Mouse (Mus musculus) right cerebral cortex, postnatal 4 days (tissue): ENCODE measurements at regions not wholly inside any gene's neighbourhood (a gene's known extent, or its start where the extent isn't known, plus 50 kb on each side); places are given as distances from the start of the nearest gene placed in this dataset.
A peak's percentile ranks its signal among the peaks of the same experiment; 100 is the strongest.

Source experiments
- DNase-seq: peaks from one replicate; pipeline ENCODE4 v3.0.0-alpha.2; 2022

DNA sequence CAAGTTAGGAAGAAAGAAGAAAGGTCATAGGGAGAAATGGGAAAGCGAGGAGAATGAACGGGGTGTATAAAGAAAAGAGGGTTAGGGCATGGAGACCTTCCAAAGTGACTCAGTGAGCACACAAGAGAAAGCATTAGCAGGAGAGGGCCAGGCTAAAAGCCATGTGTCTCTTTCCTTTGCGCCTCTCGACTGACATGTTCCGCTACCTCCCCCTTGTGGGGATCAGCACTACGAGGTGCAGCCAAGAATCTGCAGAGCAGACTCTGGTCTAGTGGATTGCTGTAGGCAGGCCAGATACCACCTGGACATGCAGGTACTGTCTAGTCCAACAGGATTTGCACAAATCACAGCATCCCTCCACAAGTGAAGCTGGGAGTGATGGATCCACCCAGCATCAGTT is 54.0 kb downstream of the Kcna5 start:
- no peak for DNase-seq

DNA sequence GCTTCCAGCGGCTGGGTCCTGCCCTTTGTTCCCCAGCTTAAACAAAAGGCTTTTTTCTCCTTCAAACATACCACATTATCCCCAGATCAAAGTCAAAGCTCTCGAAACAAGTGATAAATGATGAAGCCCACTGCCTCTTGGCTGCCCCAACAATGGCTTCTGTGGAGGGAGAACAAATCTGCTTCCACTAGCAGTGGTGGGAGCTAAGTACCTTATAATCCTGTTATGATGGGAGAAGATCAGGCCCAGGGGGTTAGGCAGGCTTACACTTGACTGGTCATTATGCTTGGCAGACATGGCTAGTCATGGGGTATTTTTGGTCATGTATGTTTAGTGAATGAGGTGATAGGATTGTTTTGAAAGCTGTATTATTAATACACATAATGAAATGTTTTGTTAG is 57.7 kb downstream of the Kcna5 start:
- no peak for DNase-seq

DNA sequence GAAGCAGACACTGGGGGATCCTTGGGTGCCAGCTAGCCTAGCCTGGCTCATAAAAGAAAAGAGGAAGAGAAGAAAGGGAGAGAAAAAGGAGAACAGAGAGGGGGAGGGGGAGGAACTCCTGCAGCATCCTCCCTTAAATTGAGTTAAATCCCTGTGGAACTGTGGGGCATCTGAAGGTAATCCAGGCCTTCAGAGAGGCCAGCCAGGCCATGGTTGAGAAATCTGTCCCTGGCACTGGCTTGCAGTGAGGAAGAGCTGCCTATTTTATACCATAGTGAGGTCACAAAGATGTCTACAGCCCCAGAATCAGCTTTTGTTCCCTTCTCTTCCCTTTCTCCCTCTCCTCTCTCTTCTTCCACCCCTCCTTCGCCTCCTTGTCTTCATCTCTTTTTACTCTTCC is 58.5 kb downstream of the Kcna5 start:
- DNase-seq = no peak

DNA sequence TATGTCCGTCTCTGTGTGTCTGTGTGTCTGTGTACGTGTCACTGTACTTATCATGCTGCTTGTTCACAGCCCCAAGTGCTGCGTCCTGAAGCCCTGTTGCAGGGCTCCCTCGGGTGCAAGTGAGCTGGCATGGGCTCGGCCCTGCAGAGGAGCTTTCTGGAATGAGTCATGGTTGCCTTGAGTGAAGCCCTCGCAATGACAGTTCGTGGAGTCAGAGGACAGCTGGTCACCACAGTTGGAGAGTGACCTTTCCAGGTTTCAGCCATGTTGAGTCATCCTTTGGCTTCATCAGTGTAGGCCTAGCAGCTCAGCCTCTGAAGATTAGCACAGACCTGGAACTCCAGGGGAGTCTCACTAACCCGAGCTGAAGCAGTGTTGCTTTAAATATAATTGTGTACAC is 59.7 kb downstream of the Kcna5 start:
- DNase-seq = no peak

DNA sequence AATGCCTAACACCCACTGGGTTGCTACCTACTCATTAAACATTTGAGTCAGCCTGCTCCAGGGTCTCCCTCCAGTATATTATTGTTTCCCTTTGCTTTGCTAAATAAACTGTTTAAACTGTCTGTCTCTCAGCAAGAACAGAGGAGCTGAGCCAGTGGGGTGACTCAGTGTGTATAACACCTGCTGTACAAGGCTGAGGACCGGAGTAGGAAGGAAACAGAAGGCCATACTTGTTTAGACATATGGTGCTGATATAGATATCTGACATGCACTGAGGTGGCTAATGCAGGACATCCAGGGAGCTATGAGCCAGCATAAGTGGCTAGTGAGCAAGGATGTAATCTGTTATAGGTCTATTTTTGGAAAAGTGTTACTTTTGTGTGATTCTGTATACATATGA is 81.5 kb downstream of the Kcna5 start:
- DNase-seq = no peak

DNA sequence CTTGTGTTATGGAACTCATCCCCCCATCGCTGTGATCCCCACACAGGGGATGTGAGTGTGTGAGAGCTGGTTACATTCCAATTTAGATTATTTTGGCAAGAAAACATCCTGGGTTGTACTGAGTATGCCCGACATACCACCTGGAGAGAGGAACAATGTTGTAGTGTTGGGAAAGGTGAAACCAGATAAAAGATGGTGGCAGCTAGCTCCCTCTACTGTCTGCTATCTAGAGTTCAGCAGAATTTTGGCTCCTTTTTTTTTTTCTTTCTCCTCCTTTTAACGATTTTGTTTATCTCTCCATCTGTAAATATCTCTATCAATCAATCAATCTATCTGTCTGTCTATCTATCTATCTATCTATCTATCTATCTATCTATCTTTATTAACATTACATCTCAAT is 89.7 kb downstream of the Kcna5 start:
- DNase-seq = no peak

DNA sequence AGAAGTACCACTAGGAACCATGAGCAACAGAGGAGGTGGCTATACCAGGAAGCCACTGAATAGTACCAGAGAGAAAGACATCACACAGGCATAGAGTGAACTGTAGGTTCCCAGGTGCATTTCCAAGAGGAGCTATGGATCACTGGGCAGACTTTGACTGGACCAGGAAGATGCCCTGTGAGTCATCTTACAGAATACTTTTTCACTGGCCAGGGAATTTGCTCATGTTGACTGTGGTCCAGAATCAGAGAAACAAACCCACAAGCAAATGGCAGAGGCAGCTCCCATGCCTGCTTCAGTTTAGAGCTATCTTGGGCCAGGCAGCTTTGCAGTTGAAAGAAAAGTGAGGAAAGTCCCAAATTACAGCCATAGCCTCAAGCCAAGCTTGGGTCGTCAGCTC is 95.0 kb downstream of the Kcna5 start:
- no peak for DNase-seq

DNA sequence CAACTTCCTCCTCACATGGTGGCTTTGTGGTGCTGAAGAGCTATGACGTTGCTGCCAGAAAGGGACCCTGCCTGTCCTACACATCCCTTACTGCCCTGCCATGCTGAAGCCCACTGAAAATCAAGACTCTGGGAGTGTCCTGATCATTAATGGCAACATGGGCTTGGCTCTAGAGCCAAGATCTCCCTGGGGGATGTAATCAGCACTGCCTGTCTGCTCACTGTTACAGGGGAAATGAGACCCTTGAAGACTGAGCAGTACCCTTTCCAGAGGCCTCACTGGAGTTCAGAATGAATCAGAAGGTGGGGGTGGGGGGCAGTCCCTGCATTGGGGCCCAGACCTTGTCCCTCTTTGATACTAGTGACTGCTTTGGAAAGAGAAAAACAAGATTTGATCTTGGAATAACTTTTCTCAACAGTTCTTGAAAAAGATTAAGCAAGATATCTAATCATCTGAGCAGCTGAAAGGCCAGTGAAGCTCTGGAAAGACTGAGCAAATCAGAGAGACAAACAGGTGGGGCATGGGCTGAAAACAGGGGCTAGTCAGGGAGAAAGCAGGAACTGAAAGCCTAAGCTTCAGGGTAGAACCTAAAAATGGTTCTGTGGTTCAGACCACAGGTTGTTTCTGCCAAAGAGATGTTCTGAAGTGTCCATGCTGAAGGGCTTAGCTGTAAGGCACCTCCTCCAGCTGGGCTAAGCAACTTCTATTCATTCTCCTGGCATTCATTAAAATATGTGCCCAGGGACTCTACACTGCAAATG is 97.1 kb downstream of the Kcna5 start:
- DNase-seq = no peak

DNA sequence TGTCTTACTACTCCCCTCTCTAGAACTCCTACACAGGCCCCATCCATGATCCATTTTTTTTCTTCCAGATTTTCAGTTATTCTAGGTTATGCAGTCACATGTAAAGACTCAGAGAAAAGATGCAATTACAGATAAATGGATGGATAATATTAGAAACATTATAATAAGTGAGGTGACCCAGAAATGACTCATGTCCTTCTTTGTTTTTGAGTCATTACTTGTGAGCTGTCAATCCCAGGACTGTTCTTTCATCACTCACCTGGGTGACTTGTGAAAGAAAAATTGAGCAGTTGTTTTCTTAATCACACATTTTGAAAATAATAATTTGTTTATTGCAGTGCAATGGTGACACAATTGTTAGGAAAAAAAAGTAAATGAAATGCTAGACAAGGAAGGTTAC is 108.0 kb downstream of the Kcna5 start:
- DNase-seq = no peak

DNA sequence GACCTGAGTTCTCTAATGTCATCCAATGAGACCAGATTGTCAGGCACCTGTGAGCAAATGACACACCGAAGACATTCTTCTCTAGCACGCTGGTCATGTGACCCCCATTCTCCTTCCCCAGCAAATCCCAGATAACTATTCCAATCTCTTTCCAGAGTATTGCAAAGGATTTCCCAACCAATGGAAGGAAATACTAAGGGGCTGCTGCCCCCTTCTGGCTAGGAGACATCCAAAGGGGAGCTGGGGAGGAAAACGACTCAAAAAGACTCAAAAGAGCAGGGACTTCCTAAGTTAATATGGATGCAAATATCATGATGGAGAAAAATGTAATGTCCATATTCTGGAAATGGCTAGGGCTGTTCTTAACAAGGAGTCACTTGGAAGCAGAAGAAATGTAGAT is 129.5 kb downstream of the Kcna5 start:
- DNase-seq = peak; percentile 71

DNA sequence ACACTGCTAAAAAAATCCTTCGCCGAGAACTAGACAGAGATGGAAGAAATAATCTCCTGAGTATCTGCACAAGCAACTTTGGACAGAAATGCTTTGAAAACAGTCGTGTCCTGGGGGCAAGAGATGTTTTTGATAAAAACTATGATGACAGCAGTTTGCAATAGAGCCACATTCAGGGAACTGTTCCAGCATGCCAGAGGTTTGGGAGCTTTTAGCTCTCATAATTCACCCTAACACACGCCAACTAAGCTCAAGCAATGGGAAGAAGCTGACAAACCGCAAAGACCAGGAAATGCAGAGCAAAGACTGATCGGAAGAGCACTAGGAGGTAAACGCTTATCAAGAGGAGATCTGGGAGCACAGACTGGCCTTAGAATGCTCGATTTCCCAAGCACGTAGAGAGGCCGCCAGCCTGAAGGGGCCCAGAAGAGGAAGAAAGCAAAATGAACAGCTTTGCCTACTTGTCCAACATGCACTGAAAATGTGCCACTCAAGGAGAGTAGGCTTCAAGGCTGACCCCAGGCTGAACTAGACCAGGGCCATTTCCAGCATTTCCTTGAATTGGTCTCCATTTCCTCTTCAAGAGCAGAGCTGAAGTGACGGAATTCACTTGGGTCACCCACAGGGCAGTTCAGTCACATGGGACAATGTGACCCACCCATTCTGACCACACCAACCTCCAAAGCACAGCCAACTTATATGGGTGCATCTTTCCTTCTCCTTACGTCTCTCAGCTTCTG is 130.7 kb downstream of the Kcna5 start:
- DNase-seq = no peak

DNA sequence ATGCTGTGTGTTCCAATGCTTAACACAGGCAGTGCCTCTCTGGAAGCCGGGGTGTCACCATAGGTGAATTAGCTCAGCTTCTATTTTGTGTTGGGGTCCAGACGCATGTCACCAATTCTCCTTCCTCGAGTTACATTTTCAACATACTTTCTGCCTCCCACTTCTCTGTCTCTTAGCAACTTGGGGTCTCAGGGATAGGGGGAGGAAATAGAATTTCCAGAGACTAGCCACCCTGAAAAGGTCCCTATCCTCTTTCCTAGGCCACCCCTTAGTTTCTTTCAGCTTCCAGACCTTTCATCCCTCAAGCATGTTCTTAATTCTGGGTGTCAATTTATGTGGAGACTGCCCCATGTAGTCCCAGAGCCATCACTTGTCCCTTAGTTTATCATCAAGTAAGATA is 135.6 kb downstream of the Kcna5 start:
- no peak for DNase-seq

DNA sequence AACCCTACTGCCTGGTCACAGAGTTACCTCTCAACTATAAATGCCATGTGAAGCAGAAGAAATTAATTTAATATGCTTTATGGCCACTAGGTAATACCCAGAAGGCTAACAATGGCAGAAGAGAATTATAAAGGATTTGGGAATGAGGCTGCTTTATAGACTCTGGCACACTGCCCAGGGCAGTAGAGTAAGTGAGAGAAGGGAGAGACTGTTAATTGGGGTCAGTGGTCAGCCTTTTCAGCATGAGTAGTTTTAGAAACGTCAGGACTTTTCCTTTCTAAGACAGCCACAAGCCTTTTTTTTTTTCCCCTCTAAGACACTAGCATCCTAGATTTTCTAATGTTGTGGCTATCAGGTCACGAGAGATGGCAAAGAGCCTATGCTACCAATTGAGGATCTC is 136.6 kb downstream of the Kcna5 start:
- no peak for DNase-seq

DNA sequence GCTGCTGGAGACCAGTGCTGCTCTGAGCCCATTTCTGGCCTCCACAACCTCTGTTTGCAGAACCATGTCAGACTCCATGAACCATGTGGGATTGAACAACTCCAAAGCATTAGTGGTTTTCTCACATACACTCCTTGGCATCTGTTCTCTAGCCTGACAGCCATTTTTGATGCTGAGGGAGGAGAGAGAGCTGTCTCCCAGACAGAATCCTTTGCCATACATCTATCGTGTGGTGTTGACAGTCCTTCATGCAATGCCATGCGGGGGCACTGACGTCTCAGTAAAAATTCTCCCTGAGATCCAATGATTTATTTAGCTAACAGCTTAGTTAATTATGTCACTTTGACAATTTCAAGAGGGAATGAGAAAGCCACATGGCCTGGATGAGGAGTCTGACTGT is 140.2 kb downstream of the Kcna5 start:
- DNase-seq = no peak

DNA sequence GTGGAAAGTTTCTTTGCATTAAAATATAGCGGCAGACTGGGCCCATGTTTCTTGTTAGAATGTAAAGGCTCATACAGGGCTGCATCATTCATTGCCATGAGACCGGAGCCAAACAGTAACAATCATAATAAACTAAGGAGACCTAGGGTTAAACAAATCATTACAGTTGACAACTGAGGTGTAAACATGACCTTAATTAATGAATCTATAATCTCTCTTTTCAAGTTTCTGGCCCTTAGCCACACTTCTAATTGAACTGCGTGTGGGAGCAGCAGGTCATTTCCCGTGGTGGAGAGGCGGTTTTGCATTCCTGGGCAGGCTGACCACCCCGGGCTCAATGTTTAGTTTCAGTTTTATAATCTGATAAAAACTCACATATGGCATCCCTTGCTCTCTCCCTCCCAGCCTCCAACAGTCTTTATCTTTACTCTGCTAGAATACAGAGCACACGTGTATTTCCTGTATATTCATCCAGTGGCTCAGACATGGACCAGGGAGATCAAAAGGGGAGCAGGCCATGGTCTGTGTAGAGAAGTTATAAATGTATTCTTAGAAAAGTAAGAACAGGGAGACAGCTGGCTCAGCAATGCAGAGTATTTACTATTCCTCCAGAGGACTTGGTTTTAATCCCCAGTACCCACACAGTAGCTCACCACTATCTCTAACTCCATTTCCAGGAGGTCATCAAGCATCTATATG is 141.0 kb downstream of the Kcna5 start:
- DNase-seq = no peak

DNA sequence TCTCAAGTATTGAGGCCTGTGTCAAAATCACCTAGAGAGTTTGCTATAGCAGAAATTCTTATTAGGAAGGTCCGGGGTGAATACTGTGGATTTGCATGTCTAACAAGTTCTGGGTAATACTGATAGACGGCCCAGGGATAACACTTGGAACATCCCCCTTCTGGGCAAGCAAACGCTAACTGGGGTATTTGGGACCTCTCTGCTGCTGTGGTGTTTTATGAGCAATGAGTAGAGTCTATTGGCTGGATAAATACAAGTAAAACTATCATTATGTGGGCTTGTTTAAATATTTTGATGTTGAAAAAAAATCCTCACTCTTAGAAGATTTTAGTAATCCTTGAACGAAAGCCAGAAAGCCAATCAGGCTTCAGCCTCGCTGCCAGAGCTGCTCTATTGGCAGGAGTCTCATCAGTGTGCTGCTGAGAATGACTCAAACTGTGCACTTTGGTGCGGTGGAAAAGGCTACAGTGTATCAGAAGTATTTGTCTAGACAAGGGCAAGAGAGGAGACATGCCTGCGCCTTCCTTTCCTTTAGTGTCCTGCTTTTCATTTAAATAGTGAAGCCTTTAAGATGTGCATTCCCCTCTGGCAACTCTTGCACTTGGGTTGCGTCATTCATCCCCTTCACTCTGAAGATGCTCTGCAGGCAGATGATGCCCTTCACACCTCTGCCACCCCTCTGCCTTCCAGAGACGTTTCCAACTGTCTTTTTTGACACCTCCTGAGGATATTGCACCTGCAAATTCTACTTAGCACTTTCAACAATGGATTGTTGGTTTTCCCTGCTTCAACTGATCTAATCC is 150.8 kb downstream of the Kcna5 start:
- no peak for DNase-seq

DNA sequence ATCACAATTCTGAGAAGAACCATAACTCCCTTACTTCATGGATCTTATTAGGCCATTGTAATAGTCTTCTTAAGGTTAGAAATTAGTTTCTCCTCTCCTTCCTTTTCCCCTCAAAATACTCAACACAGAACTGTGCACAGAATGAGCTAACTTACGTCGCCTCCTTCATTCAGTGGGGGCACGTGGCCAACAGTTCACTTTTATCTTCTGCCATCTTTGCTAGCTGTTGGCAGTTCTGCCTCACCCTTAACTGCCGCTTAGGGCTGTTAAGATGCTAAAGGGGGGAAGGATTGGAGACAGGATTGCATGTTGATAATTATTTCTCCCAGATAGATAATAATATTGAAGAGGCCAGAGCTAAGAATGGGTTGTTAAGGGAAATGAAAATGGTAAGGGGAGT is 158.0 kb downstream of the Kcna5 start:
- no peak for DNase-seq

DNA sequence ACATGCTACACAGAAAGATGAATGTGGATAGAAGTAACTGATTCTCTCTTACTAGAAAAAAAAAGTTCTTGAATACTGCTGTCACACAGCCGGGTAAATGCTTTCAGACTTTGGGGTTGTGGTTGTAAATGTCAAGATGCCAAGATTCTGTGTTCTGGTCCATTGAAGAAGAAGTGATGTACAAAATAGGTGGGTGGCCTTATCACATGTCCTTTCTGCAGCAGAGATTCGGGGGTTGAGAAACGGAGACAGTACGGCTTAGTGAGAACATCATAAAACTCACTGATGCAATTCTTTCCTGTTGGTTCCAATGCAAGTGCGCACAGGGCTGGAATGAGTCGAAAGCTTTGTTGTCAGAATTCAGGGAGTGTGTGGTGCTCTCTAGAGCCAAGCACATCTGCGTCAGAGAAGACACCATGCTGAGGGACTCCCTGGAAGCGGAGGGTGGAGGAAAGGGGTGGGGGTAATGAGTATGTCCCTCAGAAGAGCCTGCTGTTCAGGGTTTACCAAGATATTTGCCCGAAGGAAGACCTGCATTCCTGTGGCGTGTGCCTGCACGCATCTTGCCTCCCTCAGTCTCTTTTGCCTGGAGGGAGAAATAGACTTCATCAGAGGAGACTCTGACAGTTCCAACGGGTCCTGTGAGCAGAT is 160.1 kb downstream of the Kcna5 start:
- no peak for DNase-seq

DNA sequence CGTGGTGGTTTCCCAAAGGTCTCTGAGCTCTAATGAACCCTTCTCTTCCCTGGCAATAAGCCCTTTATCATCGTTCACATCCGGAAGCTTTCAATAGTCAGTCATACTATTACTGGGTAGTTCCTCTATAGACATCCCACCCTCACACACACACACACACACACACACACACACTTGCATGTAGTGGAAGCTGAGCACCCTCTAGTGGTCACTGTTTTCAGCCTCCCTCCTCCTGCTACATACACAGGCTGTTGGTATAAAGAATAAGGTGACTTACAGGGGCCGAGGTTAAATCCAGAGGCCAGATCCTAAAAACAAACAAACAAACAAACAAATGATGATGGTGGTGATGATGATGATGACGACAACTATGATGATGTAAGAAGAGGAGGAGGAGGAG is 163.2 kb downstream of the Kcna5 start:
- peak; percentile 59 for DNase-seq

DNA sequence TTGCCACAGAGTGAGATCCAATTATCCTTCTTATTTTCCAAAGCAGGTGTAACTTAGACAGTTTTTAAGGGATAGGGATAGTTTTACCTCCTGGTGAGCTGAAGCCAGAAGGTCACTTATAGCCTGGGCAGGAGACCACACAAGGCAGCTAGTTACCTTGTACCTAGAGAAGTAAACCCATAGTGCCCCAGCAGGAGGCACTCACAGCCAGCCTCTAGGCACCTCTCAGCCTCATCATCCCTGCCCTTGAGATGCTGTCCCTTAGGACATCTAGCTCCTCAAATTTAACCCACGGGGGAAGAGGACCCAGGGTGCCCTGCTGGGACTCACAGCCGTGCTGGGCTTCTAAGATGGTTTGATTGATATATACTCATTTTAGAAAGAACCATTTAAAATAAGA is 163.7 kb downstream of the Kcna5 start:
- no peak for DNase-seq

DNA sequence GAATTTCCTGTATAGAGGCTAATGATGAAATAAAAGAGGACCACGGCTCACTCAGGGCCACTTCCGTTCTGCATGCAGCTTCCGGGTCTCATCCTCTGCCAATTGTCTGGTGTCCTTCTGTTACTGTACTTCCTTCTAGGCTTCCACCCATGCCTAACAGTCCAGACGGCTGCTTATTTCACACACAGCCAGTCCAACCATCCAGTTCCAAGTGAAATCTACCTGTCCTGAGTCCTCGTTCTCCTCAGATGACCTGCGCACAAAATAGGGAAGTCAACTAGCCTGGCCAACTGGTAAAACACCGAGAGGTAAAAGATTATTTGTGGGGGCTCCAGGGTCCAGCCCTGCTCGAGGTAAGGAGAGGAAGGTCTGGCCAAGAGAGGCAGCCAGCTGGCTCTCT is 169.7 kb downstream of the Kcna5 start:
- DNase-seq = no peak

DNA sequence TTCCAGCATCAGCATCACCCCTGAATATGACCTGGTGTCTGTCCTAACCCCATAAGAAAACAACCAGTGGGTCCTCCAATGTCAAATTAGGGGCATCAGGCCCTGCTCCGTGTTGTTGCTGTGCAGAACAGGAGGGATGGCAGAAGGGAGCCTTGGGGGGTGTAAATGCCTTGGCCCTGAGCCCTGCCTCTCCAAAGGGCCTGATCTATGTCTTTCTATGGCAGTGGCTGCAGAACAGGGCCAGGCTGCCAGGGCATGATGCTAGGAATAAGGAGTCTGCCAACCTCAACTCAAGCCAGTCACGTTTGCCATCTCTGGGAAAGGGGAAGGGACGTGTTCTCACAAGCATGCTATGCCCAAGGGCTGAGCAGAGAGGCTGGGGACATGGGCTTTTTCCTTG is 172.9 kb downstream of the Kcna5 start:
- DNase-seq = no peak

DNA sequence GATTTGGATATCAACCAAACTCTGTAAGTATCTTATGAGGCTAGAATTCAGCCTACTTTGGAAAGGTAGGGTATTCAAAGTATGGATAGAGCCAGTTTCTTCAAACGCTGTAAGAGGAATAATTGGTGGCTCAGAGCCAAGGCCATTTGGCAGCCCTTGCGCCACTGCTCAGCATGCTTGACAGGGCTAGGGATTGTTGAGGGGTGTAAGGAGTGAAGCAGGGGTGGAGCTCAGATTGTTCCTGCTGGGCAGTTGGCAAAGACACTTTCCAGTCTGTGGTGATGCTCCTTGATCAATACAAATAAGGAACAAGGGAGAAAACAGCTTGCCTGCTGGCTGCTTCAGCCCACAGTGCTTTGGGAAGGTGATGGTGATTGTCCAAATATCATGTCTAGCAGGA is 181.9 kb downstream of the Kcna5 start:
- no peak for DNase-seq
